Mouse (Mus musculus): ENCODE measurements at regions not wholly inside any gene's neighbourhood (a gene's known extent, or its start where the extent isn't known, plus 50 kb on each side); places are given as distances from the start of the nearest gene placed in this dataset.

- ATAC-seq (replicated peaks; ENCODE audit: poor library complexity, severe bottlenecking), result peak; percentile 9; the same call in 1 of the 2 replicates
Measured at GRCm38 (mm10) chr4:53227071-53227470, 67.4 kb upstream of the Abca1 start.

DNA sequence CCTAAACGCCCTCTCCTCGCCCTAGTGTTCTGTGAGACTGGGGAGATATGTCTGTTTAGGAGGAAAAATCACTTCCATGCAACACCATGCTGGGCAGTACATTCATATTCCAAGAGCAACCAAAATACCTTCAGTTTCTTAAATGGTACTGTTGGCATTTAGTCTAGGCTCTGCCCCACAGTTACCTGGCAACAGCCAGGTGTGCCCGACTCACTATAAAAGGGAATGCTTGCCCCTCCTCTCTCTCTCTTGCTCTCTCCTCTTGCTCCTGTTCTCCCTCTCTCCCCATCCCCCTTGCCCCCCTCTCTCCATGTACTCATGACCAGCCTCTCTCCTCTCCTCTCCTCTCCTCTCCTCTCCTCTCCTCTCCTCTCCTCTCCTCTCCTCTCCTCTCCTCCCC, 66.7 kb upstream of the Abca1 start:
- no peak for ATAC-seq (replicated peaks; ENCODE audit: poor library complexity, severe bottlenecking)

DNA sequence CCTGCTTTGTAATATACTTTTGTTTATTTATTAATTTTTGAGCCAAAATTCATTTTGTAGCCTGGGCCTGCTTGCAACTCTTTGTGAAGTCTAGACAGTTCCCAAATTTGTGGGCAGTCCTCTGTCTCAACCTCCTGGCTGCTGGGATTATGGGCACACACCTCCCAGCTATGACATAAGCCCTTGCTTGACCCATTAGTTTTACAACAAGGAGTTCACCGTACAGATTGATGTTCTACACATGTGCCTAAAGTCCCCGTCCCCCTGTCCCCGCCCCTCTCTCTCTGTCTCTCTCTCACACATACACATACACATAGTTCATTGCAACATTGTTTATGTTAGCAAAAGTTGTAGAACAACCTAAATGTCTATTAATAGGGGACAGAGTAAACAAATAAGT, 63.7 kb upstream of the Abca1 start:
- no peak for ATAC-seq (replicated peaks; ENCODE audit: poor library complexity, severe bottlenecking)

DNA sequence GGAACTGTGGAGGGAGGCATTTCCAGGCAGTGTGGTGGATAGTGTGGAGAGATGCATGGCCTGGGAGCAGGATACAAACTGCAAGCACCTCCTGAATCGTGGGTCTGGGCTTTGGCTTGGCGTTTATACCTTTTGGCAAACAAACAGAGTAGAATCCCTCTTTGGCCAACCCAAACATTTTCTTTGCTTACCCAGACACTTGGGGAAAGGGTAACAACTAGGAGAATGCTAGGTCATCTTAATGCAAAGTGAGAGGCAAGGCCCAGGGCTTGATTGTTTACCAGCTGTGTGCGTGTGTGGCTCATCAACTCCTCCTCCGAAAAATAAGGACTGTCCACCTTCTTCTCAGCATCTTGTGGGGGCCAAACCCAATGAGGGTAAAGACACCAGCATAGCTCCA, 61.1 kb upstream of the Abca1 start:
- ATAC-seq (replicated peaks; ENCODE audit: poor library complexity, severe bottlenecking), result no peak

DNA sequence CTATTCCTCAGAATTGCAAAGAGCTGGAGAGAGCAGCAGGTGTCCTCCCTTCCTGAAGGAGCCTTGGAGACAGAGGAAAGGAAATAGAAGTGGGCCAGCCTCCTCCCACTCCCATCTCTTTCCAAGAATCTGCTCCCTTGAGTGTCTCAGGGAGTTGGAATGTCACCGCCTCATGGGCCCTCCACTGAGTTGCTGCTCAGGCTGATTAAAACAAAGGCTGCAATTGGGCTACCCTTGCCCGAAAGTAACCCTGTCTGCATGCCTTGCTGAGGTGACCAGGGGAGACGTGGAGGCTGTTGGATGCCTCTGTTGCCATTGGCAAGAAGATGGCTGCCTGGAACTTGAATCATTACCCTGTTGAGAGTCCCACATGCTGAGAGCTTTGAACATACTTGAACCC, 59.7 kb upstream of the Abca1 start:
- ATAC-seq (replicated peaks; ENCODE audit: poor library complexity, severe bottlenecking), result no peak

DNA sequence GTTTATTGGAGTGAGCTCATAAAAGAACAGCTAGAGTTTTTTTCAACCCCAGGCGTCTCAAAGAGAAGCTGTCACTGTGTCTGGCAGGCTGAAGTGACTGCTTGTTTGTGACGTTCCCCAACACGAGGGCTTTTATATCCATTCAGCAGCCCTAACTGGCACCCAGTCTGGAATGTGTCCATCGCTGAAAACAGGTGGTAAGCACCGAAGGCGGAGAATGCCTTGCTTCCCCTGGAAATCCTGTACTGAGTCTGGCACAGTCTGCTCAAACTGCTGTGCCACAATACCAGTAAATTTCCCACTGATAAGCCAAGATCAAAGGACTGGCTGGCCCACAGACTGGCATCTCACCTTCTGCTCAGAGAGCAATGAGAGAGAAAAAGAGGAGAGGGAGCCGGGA, 59.1 kb upstream of the Abca1 start:
- no peak for ATAC-seq (replicated peaks; ENCODE audit: poor library complexity, severe bottlenecking)

- ATAC-seq (replicated peaks; ENCODE audit: poor library complexity, severe bottlenecking), result peak; percentile 60
Measured at GRCm38 (mm10) chr4:53218291-53218640, 58.6 kb upstream of the Abca1 start.

- peak; percentile 71 for ATAC-seq (replicated peaks; ENCODE audit: poor library complexity, severe bottlenecking)
Measured at GRCm38 (mm10) chr4:53217608-53218290, 58.1 kb upstream of the Abca1 start.

DNA sequence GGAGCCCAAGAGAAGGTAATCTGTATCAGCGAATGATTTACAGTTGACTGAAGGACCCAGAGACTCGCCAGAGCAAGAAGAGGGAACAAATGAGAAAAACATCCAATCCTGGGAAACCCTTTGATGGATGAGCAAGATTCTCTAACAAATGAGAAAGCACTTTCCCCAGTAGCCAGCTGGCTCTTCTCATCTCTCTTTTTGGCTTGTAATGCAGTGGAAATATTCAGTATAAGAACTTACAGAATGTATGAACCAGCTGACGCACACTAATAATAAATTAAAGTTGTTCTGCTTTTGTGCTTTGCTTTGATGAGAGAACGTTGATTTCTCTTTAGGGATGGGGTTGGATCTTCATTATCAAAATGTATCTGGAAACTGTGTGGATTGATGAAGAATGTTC, 52.8 kb upstream of the Abca1 start:
- no peak for ATAC-seq (replicated peaks; ENCODE audit: poor library complexity, severe bottlenecking)

DNA sequence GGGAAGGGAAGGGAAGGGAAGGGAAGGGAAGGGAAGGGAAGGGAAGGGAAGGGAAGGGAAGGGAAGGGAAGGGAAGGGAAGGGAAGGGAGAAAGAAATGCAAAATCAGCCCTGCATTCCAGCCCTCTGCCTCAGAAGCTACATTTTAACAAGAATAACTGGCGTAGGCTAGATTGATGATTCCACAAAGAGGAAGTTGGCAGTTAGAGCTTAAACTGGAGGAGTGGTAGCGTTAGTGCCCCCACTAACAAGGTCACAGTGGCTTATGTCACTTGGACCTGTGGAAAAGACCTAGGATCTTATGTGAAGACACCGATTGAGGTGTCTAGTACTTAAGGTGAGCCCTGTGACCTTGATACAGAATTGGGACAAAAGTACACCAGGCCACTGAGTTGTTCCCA, 51.0 kb upstream of the Abca1 start:
- peak; percentile 61; the same call in 1 of the 2 replicates for ATAC-seq (replicated peaks; ENCODE audit: poor library complexity, severe bottlenecking)
